Mouse (Mus musculus) kidney, adult 9 months (tissue): ENCODE results near the gene Lrit3.
"Not testable (repeated sequence)": the region's sequence is repeated elsewhere in the genome, so short reads cannot be mapped to it uniquely, and the experiment has no call there.

Source experiments
- DNase-seq: peaks from one replicate; pipeline ENCODE4 v3.0.0; 2022

Gene Lrit3

GRCm38 (mm10) chr3:129766971-129767794 is 36.6 kb downstream of the Lrit3 start:
- DNase-seq: peak; percentile 74

GRCm38 (mm10) chr3:129766106-129766505 is 37.7 kb downstream of the Lrit3 start:
- no peak for DNase-seq

GRCm38 (mm10) chr3:129757599-129757998 is 46.2 kb downstream of the Lrit3 start:
- not testable (repeated sequence) for DNase-seq

GRCm38 (mm10) chr3:129754650-129755604 is 48.9 kb downstream of the Lrit3 start, which contains the start of gene Egf:
Egf (minus strand) TSS chr3:129755316.
- peak; percentile 79 for DNase-seq

- peak; percentile 66 for DNase-seq
Measured at GRCm38 (mm10) chr3:129744803-129745202, 59.0 kb downstream of the Lrit3 start.

- DNase-seq: no peak
Measured at GRCm38 (mm10) chr3:129742781-129743180, 61.0 kb downstream of the Lrit3 start.

- DNase-seq: no peak
Measured at GRCm38 (mm10) chr3:129738291-129739183, 65.3 kb downstream of the Lrit3 start.
